Mouse (Mus musculus) ES-Bruce4 (cell line): Measurements from ENCODE around the gene Olfr342. TPM values are rescaled to one million over a fixed set of nuclear protein-coding genes. Genes with fewer than 3 reads are reported as not detected.

Experiments
- H3K27ac ChIP-seq: 2 replicates; pipeline ENCODE4 v1.5.1; 2012; ENCODE audit warnings: low read length, inconsistent platforms; ENCODE audit not compliant: insufficient read depth
- H3K27me3 ChIP-seq: 2 replicates; pipeline ENCODE4 v1.6.1; 2012; ENCODE audit warnings: mild to moderate bottlenecking, low read length, inconsistent platforms; ENCODE audit not compliant: control insufficient read depth, poor library complexity, insufficient read depth, severe bottlenecking
- H3K36me3 ChIP-seq: 2 replicates; pipeline ENCODE4 v1.6.1; 2012; ENCODE audit warnings: inconsistent platforms, mild to moderate bottlenecking, low read length, moderate library complexity; ENCODE audit not compliant: control insufficient read depth, poor library complexity, insufficient read depth, severe bottlenecking
- H3K4me1 ChIP-seq: one replicate; pipeline ENCODE4 v1.8.1; 2011; ENCODE audit warnings: low read length; ENCODE audit not compliant: control insufficient read depth, insufficient read depth
- H3K4me3 ChIP-seq: 2 replicates; pipeline ENCODE4 v1.5.1; 2011; ENCODE audit warnings: low read depth, mild to moderate bottlenecking, low read length
- H3K9ac ChIP-seq: 2 replicates; pipeline ENCODE4 v1.6.1; 2012; ENCODE audit warnings: low read depth, mild to moderate bottlenecking, inconsistent platforms; ENCODE audit not compliant: poor library complexity, severe bottlenecking
- H3K9me3 ChIP-seq: replicated peaks from 2 replicates; pipeline ENCODE4 v1.6.1; 2012; ENCODE audit warnings: mild to moderate bottlenecking, low read length, inconsistent platforms; ENCODE audit not compliant: control insufficient read depth, poor library complexity, insufficient read depth, severe bottlenecking
- CTCF ChIP-seq: IDR thresholded peaks from one replicate; pipeline ENCODE4 v1.8.1; 2011; ENCODE audit warnings: low read depth, low read length
- EP300 ChIP-seq: IDR thresholded peaks from 2 replicates; pipeline ENCODE4 v1.6.1; 2011; ENCODE audit warnings: low read depth, low read length; ENCODE audit not compliant: insufficient read depth
- POLR2A ChIP-seq: IDR thresholded peaks from one replicate; pipeline ENCODE4 v1.8.1; 2011; ENCODE audit warnings: low read length; ENCODE audit not compliant: insufficient read depth
- polyA plus RNA-seq: library from polyadenylated mRNA; stranded (reverse); fragments of >200 nt; gene quantifications from 2 replicates; pipeline ENCODE4 v1.2.4, GENCODE M21; 2011; ENCODE audit warnings: low read depth; ENCODE audit not compliant: missing spikeins, insufficient read depth, insufficient read length

Olfr342 gene
- polyA plus RNA-seq, result not detected in 2 replicates

DNA sequence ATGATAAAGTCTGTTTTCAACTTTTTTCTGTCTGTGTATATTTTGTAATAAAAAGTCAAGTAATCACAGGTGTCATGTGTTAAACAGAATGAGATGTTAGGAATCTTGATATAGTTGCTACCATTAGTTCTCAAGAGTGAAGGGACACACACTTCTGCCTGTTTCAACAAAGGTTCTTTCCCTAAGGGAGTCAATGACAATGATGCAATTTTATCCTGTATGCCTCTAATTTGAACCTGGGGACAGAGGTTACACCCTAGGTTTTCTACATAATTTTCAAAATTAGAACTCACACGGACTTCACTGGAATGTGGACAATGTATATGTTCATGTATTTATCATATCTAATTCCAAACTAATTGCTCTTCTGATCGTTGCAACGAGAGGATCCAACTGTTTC is at the start of gene Olfr342:
TSS of gene Olfr342 (plus strand) at position 301 of the 400 bp plus-strand sequence.
- Histone ChIP-seq H3K4me3 (no peak within 1 kb of the TSS), H3K27me3 (no peaks in the 10 kb centered on the region), H3K4me1 (no peaks in the 10 kb centered on the region), H3K27ac (no peak within 1 kb of the TSS), H3K9me3 (no peaks in the 10 kb centered on the region), H3K36me3 (no peaks in the 10 kb centered on the region), H3K9ac (no peak within 1 kb of the TSS)
- TF ChIP-seq CTCF (no peak), EP300 (no peak), POLR2A (no peak)

GRCm38 (mm10) chr2:36482368-36482767 is 42.4 kb upstream of the Olfr342 start, which contains the start of gene Olfr341:
TSS of gene Olfr341 (minus strand) at chr2:36482468.
- Histone ChIP-seq H3K9me3 (no peaks in the 10 kb centered on the region), H3K36me3 (no peaks in the 10 kb centered on the region), H3K4me3 (no peak within 1 kb of the TSS), H3K27ac (no peak within 1 kb of the TSS), H3K27me3 (no peaks in the 10 kb centered on the region), H3K4me1 (no peaks in the 10 kb centered on the region), H3K9ac (no peak within 1 kb of the TSS)
- TF ChIP-seq POLR2A (no peak), CTCF (no peak), EP300 (no peak)

- Histone ChIP-seq H3K27me3 (no peaks in the 10 kb centered on the region), H3K4me1 (no peaks in the 10 kb centered on the region), H3K36me3 (no peaks in the 10 kb centered on the region), H3K27ac (no peak overlapping the region), H3K4me3 (no peak overlapping the region), H3K9ac (no peak overlapping the region), H3K9me3 (no peaks in the 10 kb centered on the region)
- no peak for TF ChIP-seq CTCF
- no peak for TF ChIP-seq POLR2A
- TF ChIP-seq EP300, result no peak
Measured at GRCm38 (mm10) chr2:36565156-36565555, 40.4 kb downstream of the Olfr342 start.

GRCm38 (mm10) chr2:36566362-36566761 is 41.6 kb downstream of the Olfr342 start, which contains the start of gene Olfr344:
TSS of gene Olfr344 (plus strand) at chr2:36566662.
- Histone ChIP-seq H3K9ac (no peak within 1 kb of the TSS), H3K36me3 (no peaks in the 10 kb centered on the region), H3K4me3 (no peak within 1 kb of the TSS), H3K27me3 (no peaks in the 10 kb centered on the region), H3K27ac (no peak within 1 kb of the TSS), H3K4me1 (no peaks in the 10 kb centered on the region), H3K9me3 (no peaks in the 10 kb centered on the region)
- TF ChIP-seq POLR2A (no peak), EP300 (no peak), CTCF (no peak)

DNA sequence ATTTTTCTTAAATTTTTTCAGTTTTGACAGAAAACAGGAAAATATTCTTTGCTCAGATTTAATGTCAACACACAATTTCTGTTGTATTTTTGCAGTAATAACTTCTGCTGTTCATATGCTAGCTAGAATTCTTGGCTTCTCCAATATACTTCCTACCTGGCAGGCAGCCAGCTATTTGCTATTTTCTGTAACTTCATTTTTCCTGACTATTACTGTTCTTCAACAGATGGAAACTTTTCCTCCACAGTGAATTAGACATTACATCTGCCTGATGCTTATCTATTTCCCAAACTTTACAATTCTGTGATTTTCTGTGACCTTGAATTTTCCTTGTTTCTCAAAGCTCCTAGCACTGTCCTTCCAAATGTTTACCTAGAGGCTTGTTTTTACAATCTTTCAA is 42.2 kb downstream of the Olfr342 start:
- H3K4me3 ChIP-seq, result no peak overlapping the region
- H3K9ac ChIP-seq, result no peak overlapping the region
- no peaks in the 10 kb centered on the region for H3K9me3 ChIP-seq
- no peak overlapping the region for H3K27ac ChIP-seq
- no peaks in the 10 kb centered on the region for H3K36me3 ChIP-seq
- H3K4me1 ChIP-seq, result no peaks in the 10 kb centered on the region
- no peaks in the 10 kb centered on the region for H3K27me3 ChIP-seq
- TF ChIP-seq EP300 (no peak), POLR2A (no peak), CTCF (no peak)

GRCm38 (mm10) chr2:36567845-36568244 is 43.0 kb downstream of the Olfr342 start:
- H3K9ac ChIP-seq, result no peak overlapping the region
- no peaks in the 10 kb centered on the region for H3K36me3 ChIP-seq
- TF ChIP-seq EP300, result no peak
- TF ChIP-seq POLR2A, result no peak
- TF ChIP-seq CTCF, result no peak
- no peak overlapping the region for H3K4me3 ChIP-seq
- no peaks in the 10 kb centered on the region for H3K4me1 ChIP-seq
- no peak overlapping the region for H3K27ac ChIP-seq
- H3K9me3 ChIP-seq, result no peaks in the 10 kb centered on the region
- H3K27me3 ChIP-seq, result no peaks in the 10 kb centered on the region

Other genes with a start within 250 kb of the Olfr342 start
- gene Olfr338, start 151.5 kb upstream of the Olfr342 start, polyA plus RNA-seq, result not detected in 2 replicates
- gene Olfr339, start 106.1 kb upstream of the Olfr342 start, polyA plus RNA-seq, result not detected in 2 replicates
- not detected in 2 replicates for gene Olfr340, start 72.4 kb upstream of the Olfr342 start, polyA plus RNA-seq
- gene Olfr341, start 42.5 kb upstream of the Olfr342 start, polyA plus RNA-seq, result not detected in 2 replicates
- gene Olfr344, start 41.7 kb downstream of the Olfr342 start, polyA plus RNA-seq, result 0.10 TPM in 1 of 2 replicates, not detected in the other
- not detected in 2 replicates for gene Olfr345, start 115.0 kb downstream of the Olfr342 start, polyA plus RNA-seq
- not detected in 2 replicates for gene Olfr346, start 160.8 kb downstream of the Olfr342 start, polyA plus RNA-seq
- gene Olfr347, start 206.9 kb downstream of the Olfr342 start, polyA plus RNA-seq, result not detected in 2 replicates